Mouse (Mus musculus): ENCODE data around the gene Atad1. TPM values are rescaled to one million over a fixed set of nuclear protein-coding genes. Genes with fewer than 3 reads are reported as not detected.

Gene Atad1
- polyA plus RNA-seq (2012; rRNA removed), result 3.1 and 3.4 TPM in 2 replicates

DNA sequence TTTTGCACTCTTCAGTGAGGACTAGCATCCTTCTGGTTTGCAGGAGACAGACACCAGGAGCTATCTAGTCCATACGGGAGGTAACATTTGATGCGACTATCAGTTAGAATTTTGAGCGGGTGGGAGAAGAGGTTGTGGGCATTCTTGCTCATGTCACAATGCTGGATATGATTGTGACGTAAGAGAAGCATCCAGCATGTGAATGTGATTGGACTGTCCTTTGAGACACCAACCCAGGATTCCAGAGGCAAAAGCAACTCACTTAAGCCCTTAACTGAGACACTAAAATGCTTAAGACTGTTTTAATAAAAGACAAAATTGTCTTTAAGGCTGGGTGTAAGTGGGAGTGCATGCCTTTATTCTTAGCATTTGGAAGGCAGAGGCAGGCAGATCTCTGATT, at the start of gene Atad1:
Gene Atad1 (minus strand): TSS at position 101 of the 400 bp plus-strand sequence.

GRCm38 (mm10) chr19:32756900-32757725, 17.5 kb upstream of the Atad1 start, which contains the start of gene Pten:
Pten (plus strand) TSS chr19:32757497.

Other genes with a start within 250 kb of the Atad1 start
- gene Papss2, start 144.0 kb downstream of the Atad1 start, polyA plus RNA-seq (2012; rRNA removed), result 7.9 and 12.6 TPM in 2 replicates
- 30.4 and 36.5 TPM in 2 replicates for gene Pten, start 17.7 kb upstream of the Atad1 start, polyA plus RNA-seq (2012; rRNA removed)

Data from ovary, adult 2 months (tissue).